Mouse (Mus musculus): ENCODE data around the gene Dse. TPM values are rescaled to one million over a fixed set of nuclear protein-coding genes. Genes with fewer than 3 reads are reported as not detected.
A peak's percentile ranks its signal among the peaks of the same experiment; 100 is the strongest.

The Dse gene
- polyA plus RNA-seq, 1 experiment from 2014 or later = 49.3 TPM

DNA sequence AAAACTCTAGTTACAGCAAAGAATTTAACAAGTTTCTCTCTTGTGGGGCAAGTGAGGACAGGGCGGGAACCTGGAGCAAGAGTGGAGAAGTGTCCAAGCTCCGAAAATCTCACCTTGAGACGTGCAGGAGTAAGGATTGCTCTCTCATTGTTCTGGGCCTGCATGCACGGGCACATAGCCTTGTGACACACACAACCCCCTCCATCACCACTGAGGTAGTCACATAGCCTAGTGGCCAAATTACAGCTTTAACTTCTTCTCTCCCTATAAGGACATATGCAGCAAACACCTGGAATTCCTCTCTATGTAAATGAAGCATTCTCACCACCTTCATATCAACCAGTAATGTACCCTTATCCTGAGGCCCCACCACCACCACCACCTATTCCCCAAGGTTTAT, 22.0 kb upstream of the Dse start:
- Histone ChIP-seq H3K36me3 (no peaks in the 10 kb centered on the region), H3K9me3 (no peaks in the 10 kb centered on the region), H3K4me1 (no peaks in the 10 kb centered on the region), H3K27me3 (no peaks in the 10 kb centered on the region), H3K4me3 (no peak overlapping the region), H3K9ac (no peak overlapping the region), H3K27ac (no peak overlapping the region), H3K4me2 (replicated peaks) (no peak overlapping the region)
- 77% methylated on average over 4 of the region's 4 CpGs for WGBS
- no peak for ATAC-seq (ENCODE audit: insufficient number of reproducible peaks, insufficient read depth, low FRiP score, low TSS enrichment)

DNA sequence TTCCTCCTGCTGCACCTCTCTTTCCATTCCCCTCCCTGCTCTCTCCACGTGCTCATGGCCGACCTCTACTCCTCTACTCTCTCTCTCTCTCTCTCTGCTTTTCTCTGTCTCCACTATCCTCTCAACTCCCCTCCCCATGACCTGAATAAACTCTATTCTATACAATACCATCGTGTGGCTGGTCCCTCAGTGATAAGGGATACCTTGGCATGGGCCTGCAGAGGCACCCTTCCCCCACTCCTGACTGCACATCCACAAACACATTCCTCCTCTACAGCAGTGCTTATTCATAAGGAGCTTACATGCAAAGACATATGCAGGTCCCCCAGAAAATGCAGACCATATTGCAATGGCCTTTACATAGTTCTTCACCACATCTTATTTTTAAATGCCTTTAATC, 16.1 kb upstream of the Dse start:
- H3K4me3 ChIP-seq = no peak overlapping the region
- H3K4me2 ChIP-seq (replicated peaks) = no peak overlapping the region
- H3K27me3 ChIP-seq = no peaks in the 10 kb centered on the region
- peaks cover 4% of the 10 kb centered on the region; the same call in 1 of the 2 replicates for H3K4me1 ChIP-seq
- 52% methylated on average over 3 of the region's 3 CpGs for WGBS
- no peak overlapping the region for H3K9ac ChIP-seq
- H3K27ac ChIP-seq = no peak overlapping the region
- no peak for ATAC-seq (ENCODE audit: insufficient number of reproducible peaks, insufficient read depth, low FRiP score, low TSS enrichment)
- H3K36me3 ChIP-seq = no peaks in the 10 kb centered on the region
- no peaks in the 10 kb centered on the region for H3K9me3 ChIP-seq

DNA sequence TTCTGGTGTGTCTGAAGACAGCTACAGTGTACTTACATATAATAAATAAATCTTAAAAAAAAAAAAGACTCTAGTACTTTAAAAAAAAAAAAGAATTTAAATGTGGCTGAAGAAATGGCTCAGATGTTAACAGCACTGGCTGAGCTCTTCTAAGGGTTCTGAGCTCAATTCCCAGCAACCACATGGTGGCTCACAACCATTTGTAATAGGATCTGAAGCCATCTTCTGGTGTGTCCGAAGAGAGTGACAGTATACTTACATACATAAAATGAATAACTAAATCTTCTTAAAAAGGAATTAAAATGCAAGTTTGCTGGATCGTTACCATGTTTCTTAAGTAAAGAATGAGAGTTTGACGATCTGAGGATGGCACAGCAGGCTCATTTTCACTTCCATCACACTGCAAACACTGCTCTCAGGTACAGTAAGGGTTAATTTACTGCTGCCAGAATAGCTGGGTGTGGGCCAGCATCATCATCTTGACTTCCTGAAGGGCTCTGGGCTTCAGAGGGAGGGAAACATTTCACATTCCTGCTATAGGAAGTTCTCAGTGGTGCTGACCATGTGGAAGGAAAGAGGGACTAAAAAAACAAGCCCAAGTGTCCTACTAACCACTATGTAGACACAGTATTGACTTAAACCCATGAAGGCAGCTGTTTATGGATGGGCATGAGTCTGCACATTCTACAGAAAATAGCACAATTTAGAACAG, 14.6 kb upstream of the Dse start:
- H3K4me3 ChIP-seq = no peak overlapping the region
- ATAC-seq (ENCODE audit: insufficient number of reproducible peaks, insufficient read depth, low FRiP score, low TSS enrichment) = no peak
- WGBS = 64% methylated on average over 3 of the region's 3 CpGs

DNA sequence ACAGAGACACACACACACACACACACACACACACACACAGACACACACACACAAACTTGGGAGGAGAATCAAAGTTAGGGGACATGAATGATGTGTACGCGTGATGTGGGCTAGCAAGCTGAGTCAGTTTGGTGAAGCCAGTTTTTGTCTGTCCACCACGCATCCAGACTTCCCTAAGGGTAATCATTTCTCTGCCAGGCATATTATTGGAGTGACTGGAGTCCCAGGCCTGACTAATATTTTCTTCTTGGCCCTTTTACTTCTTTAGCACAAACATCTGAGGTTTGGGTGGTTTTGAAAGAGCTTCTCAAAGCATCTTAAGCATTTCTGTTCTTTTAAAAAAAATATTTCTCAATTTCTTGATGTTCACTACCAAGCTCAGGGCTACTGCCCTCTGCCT, 10.7 kb upstream of the Dse start:
- WGBS = 94% methylated on average over 3 of the region's 3 CpGs
- Histone ChIP-seq H3K4me1 (peaks cover 4% of the 10 kb centered on the region; the same call in 1 of the 2 replicates), H3K27me3 (no peaks in the 10 kb centered on the region), H3K27ac (no peak overlapping the region), H3K4me3 (no peak overlapping the region), H3K36me3 (no peaks in the 10 kb centered on the region), H3K9ac (no peak overlapping the region), H3K4me2 (replicated peaks) (no peak overlapping the region), H3K9me3 (no peaks in the 10 kb centered on the region)
- ATAC-seq (ENCODE audit: insufficient number of reproducible peaks, insufficient read depth, low FRiP score, low TSS enrichment) = no peak

More for the DNA sequence above, 14.6 kb upstream of the Dse start:
- Histone ChIP-seq H3K4me2 (replicated peaks) (no peak overlapping the region), H3K4me1 (peaks cover 4% of the 10 kb centered on the region; the same call in 1 of the 2 replicates), H3K27me3 (no peaks in the 10 kb centered on the region), H3K36me3 (no peaks in the 10 kb centered on the region), H3K9ac (no peak overlapping the region), H3K27ac (no peak overlapping the region), H3K9me3 (no peaks in the 10 kb centered on the region)

DNA sequence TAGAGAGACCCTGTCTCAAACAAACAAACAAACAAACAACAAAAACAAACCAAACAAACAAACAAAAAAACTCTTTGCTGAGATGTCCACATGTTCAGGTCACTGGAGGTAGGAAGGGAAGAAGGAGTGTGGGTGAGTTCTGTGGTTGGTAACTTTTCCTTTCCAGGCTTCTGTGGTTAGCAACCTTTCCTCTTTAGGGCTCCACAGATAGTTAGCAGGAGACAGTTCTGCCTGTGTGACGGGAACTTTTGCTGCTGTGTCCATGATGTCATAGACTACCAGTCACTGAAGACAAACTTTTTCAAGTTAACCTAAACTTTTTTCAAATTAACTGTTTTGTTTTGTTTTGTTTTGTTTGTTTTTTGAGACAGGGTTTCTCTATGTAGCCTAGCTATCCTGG, 8.2 kb upstream of the Dse start:
- Histone ChIP-seq H3K27me3 (no peaks in the 10 kb centered on the region), H3K9ac (no peak overlapping the region), H3K9me3 (no peaks in the 10 kb centered on the region), H3K4me2 (replicated peaks) (no peak overlapping the region), H3K4me3 (no peak overlapping the region), H3K4me1 (no peaks in the 10 kb centered on the region), H3K27ac (no peak overlapping the region), H3K36me3 (no peaks in the 10 kb centered on the region)
- no peak for ATAC-seq (ENCODE audit: insufficient number of reproducible peaks, insufficient read depth, low FRiP score, low TSS enrichment)
- 79% methylated on average over 1 of the region's 1 CpGs for WGBS

DNA sequence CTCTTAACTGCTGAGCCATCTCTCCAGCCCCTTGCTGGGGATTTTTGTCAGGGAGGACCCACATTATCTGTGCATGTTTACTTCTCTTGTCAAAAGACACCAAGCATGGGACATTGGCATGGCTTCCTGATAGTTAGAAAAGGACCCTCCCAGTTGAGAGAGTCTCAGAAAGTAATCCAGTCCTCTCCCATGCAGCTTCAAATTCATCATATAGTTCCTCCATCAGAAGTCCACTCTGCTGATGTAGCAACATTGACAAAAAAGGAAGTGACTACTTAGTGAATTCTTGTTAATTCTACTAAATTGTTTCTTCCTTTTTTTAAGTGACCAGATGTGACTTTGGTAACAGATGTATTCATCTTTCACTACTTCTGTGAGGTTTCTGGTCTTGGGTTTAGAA, 2.4 kb upstream of the Dse start:
- Histone ChIP-seq H3K9ac (no peak overlapping the region), H3K4me3 (no peak overlapping the region), H3K27ac (no peak overlapping the region), H3K4me1 (peaks cover 5% of the 10 kb centered on the region; the same call in 1 of the 2 replicates), H3K4me2 (replicated peaks) (no peak overlapping the region), H3K36me3 (no peaks in the 10 kb centered on the region), H3K27me3 (no peaks in the 10 kb centered on the region), H3K9me3 (no peaks in the 10 kb centered on the region)
- ATAC-seq (ENCODE audit: insufficient number of reproducible peaks, insufficient read depth, low FRiP score, low TSS enrichment) = no peak

DNA sequence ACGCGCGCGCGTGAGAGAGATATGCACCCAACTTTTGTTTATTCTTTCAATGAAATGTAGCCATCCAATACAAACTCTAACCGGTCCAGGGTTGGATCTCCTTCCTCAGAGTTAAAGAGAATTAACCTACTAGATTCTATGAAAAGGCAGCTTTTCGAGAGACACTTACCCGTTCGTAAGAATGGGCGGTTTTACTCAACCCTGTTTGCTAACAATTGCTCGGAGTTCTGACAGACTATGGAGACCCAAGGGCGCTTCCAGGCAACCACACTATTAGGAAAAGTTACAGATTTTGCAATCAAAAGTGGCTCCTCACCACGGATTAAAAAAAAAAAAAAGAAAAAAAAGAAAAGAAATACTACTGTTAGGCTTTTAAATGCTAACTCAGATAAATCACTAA, 516 bp upstream of the Dse start:
- peak overlapping the region; percentile 90 for H3K9ac ChIP-seq
- peak overlapping the region; percentile 68 for H3K4me3 ChIP-seq
- H3K36me3 ChIP-seq = no peaks in the 10 kb centered on the region
- H3K27ac ChIP-seq = peak overlapping the region; percentile 97
- no peak for ATAC-seq (ENCODE audit: insufficient number of reproducible peaks, insufficient read depth, low FRiP score, low TSS enrichment)
- H3K27me3 ChIP-seq = no peaks in the 10 kb centered on the region
- H3K9me3 ChIP-seq = no peaks in the 10 kb centered on the region
- 4% methylated on average over 13 of the region's 13 CpGs for WGBS
- peaks cover 14% of the 10 kb centered on the region; the same call in 1 of the 2 replicates for H3K4me1 ChIP-seq
- H3K4me2 ChIP-seq (replicated peaks) = peak overlapping the region; percentile 57

DNA sequence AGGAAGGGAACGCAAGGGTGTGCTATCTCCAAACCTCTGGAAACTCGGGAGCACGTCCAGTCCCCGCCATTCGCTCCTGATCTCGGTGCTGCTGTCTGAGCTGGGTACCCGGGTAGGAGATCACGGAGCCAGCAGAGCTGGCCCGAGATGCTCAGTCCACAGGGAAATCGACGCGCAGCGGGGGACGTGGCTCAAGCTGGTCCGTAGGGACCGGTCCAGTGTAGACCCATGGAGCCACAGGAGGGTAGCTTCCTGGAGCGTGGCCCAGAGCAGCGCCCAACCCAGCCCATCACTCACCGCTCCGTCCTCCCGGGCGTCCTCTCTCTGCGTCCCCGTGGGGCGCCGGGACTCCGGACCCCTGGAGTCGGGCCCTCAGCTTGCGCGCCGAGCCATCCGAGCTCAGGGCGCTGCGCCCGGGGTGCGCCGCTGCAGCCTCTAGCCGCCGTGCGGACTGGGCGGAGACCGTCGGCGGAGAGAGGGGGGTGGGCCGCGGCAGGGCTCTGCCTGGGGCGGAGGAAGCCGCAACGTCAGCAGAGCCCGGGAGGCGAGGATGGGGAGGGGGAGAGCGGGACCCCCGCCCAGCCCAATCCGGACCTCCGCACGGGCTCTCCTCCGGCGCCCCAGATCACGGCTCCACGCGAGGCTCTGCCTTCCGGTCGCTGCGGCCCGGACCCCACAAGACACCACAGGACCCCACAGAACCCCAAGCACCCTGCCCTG, 572 bp downstream of the Dse start:
- H3K9me3 ChIP-seq = no peaks in the 10 kb centered on the region
- H3K9ac ChIP-seq = peak overlapping the region; percentile 90
- no peaks in the 10 kb centered on the region for H3K27me3 ChIP-seq
- ATAC-seq (ENCODE audit: insufficient number of reproducible peaks, insufficient read depth, low FRiP score, low TSS enrichment) = peak; percentile 95
- H3K4me3 ChIP-seq = peak overlapping the region; percentile 68
- peaks cover 20% of the 10 kb centered on the region for H3K4me1 ChIP-seq
- peak overlapping the region; percentile 97 for H3K27ac ChIP-seq
- WGBS = under 1% methylated on average over 54 of the region's 65 CpGs
- H3K4me2 ChIP-seq (replicated peaks) = peak overlapping the region; percentile 57
- H3K36me3 ChIP-seq = no peaks in the 10 kb centered on the region

DNA sequence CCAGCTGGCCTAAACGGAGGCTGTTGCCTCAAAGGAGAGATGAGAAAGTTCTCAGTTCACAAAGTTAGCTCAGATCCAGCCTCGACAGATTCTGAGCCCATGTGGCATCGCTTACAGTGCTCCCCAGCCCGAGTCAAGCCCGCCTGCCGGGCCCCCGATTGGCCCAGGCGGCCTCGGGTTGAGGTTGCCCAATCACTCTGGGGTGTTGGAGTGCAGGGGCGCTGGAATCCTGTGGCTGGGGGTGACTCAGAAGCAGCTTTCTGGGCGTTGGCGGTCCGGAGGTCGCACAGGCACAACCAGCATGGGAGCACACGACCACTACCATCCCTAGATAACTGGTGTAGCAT, 1.1 kb downstream of the Dse start:
- peak overlapping the region; percentile 90 for H3K9ac ChIP-seq
- peak; percentile 69 for ATAC-seq (ENCODE audit: insufficient number of reproducible peaks, insufficient read depth, low FRiP score, low TSS enrichment)
- H3K9me3 ChIP-seq = no peaks in the 10 kb centered on the region
- no peaks in the 10 kb centered on the region for H3K36me3 ChIP-seq
- 0% methylated on average over 15 of the region's 15 CpGs for WGBS
- no peaks in the 10 kb centered on the region for H3K27me3 ChIP-seq
- H3K4me1 ChIP-seq = peaks cover 20% of the 10 kb centered on the region
- peak overlapping the region; percentile 68 for H3K4me3 ChIP-seq
- peak overlapping the region; percentile 97 for H3K27ac ChIP-seq
- H3K4me2 ChIP-seq (replicated peaks) = peak overlapping the region; percentile 57

DNA sequence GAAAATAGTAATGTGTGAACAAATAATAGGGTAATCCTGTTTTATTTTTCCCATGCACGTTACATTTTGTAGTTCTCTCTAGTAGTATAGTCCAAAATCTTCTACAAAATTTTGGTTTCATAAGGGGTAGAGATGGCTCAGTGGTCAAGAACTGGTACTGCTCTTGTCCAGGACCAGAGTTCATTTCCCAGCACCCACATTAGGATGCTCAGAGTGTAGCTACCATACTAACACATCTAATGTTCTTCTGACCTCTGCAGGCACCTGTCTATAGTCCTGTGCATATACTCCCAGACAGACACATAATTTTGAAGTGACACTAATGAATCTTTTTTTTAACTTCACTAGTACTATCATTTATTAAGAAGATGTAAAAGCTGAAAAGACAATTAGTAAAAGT, 1.7 kb downstream of the Dse start:
- Histone ChIP-seq H3K4me1 (peaks cover 20% of the 10 kb centered on the region), H3K27ac (no peak overlapping the region), H3K9ac (no peak overlapping the region), H3K9me3 (no peaks in the 10 kb centered on the region), H3K36me3 (no peaks in the 10 kb centered on the region), H3K4me2 (replicated peaks) (peak overlapping the region; percentile 57), H3K4me3 (no peak overlapping the region), H3K27me3 (no peaks in the 10 kb centered on the region)
- 84% methylated on average over 1 of the region's 1 CpGs for WGBS
- no peak for ATAC-seq (ENCODE audit: insufficient number of reproducible peaks, insufficient read depth, low FRiP score, low TSS enrichment)

DNA sequence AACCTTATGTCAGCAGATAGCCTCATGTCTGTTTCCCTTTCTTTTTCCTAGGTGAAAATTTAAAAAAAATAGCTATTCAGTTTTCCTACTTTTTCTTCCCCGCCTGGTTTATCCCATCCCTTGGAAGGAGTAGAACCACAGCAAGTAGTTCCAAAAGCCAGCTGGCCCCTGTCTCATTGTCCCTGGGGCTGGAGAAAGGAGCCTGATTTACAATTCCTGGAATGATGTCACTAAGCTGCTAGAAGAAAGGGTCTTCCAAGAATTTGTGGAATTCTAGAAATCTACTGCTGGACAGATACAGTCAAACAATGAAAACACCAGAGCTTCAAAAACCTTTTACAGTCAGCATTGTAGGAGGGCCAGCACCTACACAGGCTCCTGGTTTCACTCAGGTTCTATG, 6.8 kb downstream of the Dse start:
- no peak overlapping the region for H3K27ac ChIP-seq
- H3K9me3 ChIP-seq = peaks cover 2% of the 10 kb centered on the region; the same call in 1 of the 2 replicates
- H3K36me3 ChIP-seq = no peaks in the 10 kb centered on the region
- 100% methylated on average over 1 of the region's 1 CpGs for WGBS
- ATAC-seq (ENCODE audit: insufficient number of reproducible peaks, insufficient read depth, low FRiP score, low TSS enrichment) = no peak
- no peak overlapping the region for H3K4me3 ChIP-seq
- H3K27me3 ChIP-seq = no peaks in the 10 kb centered on the region
- H3K9ac ChIP-seq = no peak overlapping the region
- H3K4me2 ChIP-seq (replicated peaks) = no peak overlapping the region
- peaks cover 31% of the 10 kb centered on the region for H3K4me1 ChIP-seq

DNA sequence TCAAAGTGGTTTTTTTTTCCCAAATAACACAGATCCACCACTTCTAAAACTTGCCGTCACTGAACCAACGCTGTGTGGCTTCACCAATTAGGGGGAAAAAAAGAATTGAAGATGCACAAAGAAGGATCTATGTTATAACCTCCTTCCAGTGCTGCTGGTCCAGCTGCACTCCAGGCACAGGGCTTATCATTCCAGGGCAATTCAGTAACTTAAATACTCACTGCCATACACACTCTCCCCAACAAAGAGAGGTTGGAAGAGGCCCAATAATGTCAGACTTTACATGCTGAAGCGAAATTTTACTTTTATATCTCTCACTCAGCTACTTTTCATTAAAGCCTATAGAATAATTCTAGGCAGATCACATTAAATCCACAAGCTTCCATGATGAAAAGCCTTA, 8.9 kb downstream of the Dse start:
- H3K27me3 ChIP-seq = no peaks in the 10 kb centered on the region
- no peaks in the 10 kb centered on the region for H3K36me3 ChIP-seq
- H3K4me2 ChIP-seq (replicated peaks) = no peak overlapping the region
- peaks cover 27% of the 10 kb centered on the region for H3K4me1 ChIP-seq
- ATAC-seq (ENCODE audit: insufficient number of reproducible peaks, insufficient read depth, low FRiP score, low TSS enrichment) = no peak
- H3K9me3 ChIP-seq = peaks cover 2% of the 10 kb centered on the region; the same call in 1 of the 2 replicates
- 67% methylated on average over 3 of the region's 3 CpGs for WGBS
- H3K4me3 ChIP-seq = no peak overlapping the region
- no peak overlapping the region for H3K9ac ChIP-seq
- H3K27ac ChIP-seq = no peak overlapping the region
